Mouse (Mus musculus) stomach, embryonic 15.5 days (tissue): ENCODE results near the gene 1700029P11Rik. TPM values are rescaled to one million over a fixed set of nuclear protein-coding genes. Genes with fewer than 3 reads are reported as not detected.
A peak's percentile ranks its signal among the peaks of the same experiment; 100 is the strongest.
"Not testable (repeated sequence)": the region's sequence is repeated elsewhere in the genome, so short reads cannot be mapped to it uniquely, and the experiment has no call there.

Experiments used
- ATAC-seq: fragments of 200-750 bp; cut with Nextera tagmentation; 2 replicates; pipeline ENCODE4 v1.8.0; 2017; ENCODE audit warnings: low read depth, moderate number of reproducible peaks, moderate TSS enrichment; ENCODE audit not compliant: insufficient read depth, low FRiP score
- H3K27ac ChIP-seq: fragments of 300-500 bp; sonication (generic); 2 replicates; pipeline ENCODE4 v1.5.1; 2015; ENCODE audit warnings: mild to moderate bottlenecking, inconsistent platforms
- H3K27me3 ChIP-seq: fragments of 300-500 bp; sonication (generic); replicated peaks from 2 replicates; pipeline ENCODE4 v1.6.1; 2015; ENCODE audit warnings: inconsistent platforms
- H3K36me3 ChIP-seq: fragments of 300-500 bp; sonication (generic); 2 replicates; pipeline ENCODE4 v1.6.1; 2015; ENCODE audit warnings: inconsistent platforms
- H3K4me1 ChIP-seq: fragments of 300-500 bp; sonication (generic); 2 replicates; pipeline ENCODE4 v1.6.1; 2015; ENCODE audit warnings: inconsistent platforms
- H3K4me2 ChIP-seq: fragments of 300-500 bp; sonication (generic); 2 replicates; pipeline ENCODE4 v1.6.1; 2015; ENCODE audit warnings: mild to moderate bottlenecking, inconsistent platforms
- H3K4me3 ChIP-seq: fragments of 300-500 bp; sonication (generic); replicated peaks from 2 replicates; pipeline ENCODE4 v1.5.1; 2015; ENCODE audit warnings: inconsistent platforms
- H3K9ac ChIP-seq: fragments of 300-500 bp; sonication (generic); 2 replicates; pipeline ENCODE4 v1.6.1; 2015; ENCODE audit warnings: inconsistent platforms
- H3K9me3 ChIP-seq: fragments of 300-500 bp; sonication (generic); 2 replicates; pipeline ENCODE4 v1.6.1; 2016; ENCODE audit warnings: inconsistent platforms
- WGBS: fragments of 180-500 bp; shearing (Covaris S2); methylation state at CpG from one replicate; pipeline ENCODE4 v1.1.7; 2015; 5-methylcytosine and 5-hydroxymethylcytosine counted together
- polyA plus RNA-seq: library from polyadenylated mRNA; unstranded; fragments of >200 nt; fragmentation: Nextera tagmentation; extraction: Ambion mirVana; gene quantifications from 2 replicates; pipeline ENCODE4 v1.2.1, GENCODE M21; 2015

The 1700029P11Rik gene
- polyA plus RNA-seq, 1 experiment from 2014 or later: not detected

DNA sequence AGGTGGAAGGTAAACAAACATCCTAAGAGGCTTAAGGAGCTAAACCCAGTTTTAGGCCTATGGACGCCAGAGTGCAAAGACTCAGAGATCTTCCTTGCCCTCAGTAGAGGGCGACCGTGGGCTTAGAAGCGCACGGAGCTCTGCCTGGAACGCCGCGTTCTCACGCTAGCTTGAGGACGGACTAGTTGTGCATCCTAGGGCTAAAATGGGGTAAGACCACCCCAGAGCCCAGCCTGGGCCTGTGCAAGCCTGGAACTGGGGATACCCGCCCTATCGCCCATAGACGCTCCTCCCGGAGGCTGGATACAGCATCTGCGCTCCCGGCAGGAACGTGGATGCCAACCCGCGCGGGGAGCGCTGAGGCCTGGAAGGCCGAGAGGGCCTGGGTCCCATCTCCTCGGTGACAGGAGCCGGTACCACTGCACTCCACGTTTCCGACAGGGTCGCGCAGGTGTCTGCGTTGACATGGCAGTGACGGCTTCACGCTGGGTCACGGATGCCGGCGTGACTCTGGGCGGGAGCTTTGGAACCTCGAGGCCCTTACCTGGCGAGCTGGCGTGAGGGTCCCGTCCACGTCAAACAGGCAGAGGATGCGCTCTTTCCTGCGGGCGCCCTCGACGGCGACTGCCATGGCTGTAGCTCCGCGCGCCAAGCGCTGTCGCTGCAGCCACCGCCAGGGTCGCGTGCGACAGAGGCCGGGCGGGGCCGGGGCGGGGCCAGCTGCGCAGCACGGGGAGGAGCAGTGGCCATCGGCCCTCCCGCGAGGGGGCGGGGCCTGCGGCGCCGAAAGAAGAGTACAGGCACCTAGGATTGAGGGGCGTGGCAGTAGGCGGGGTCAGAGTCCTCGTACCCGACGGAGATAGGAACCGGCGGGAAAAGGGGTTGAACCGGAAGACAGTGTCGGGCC lies 19.9 kb upstream of the 1700029P11Rik start, which contains the start of gene Pmm1:
Gene Pmm1 (minus strand): TSS at position 760 of the 907 bp plus-strand sequence.
- WGBS: under 1% methylated on average over 77 of the region's 77 CpGs
- no peaks in the 10 kb centered on the region for H3K27me3 ChIP-seq

DNA sequence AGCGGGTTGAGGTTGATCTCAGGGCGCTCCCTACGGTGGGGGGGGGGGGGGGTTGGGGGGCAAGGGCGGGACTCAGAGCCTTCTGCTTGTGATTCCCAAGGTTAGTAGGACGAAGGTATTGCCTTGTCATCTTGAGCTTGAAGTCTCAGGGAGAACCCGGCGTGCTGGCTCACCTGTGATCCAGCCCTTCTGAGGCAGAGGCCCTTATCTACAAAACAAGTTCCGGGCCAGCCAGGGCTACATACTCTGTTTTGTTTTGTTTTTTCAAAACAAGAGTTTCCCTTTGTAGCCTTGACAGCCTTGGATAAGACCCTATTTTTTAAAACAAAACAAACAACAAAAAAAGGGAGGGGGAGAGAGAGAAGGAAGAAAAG lies 19.3 kb upstream of the 1700029P11Rik start:
- ATAC-seq: peak; percentile 54
- Histone ChIP-seq H3K9me3 (no peaks in the 10 kb centered on the region), H3K4me2 (peak overlapping the region; percentile 100), H3K4me3 (peak overlapping the region; percentile 79), H3K36me3 (no peaks in the 10 kb centered on the region), H3K4me1 (peaks cover 5% of the 10 kb centered on the region), H3K27ac (no peak overlapping the region), H3K27me3 (no peaks in the 10 kb centered on the region), H3K9ac (no peak overlapping the region)
- WGBS: 2% methylated on average over 7 of the region's 8 CpGs

More for the DNA sequence above, 19.9 kb upstream of the 1700029P11Rik start, which contains the start of gene Pmm1:
- H3K9ac ChIP-seq: peak within 1 kb of the TSS; percentile 68
- H3K27ac ChIP-seq: peak within 1 kb of the TSS; percentile 85
- peak within 1 kb of the TSS; percentile 79 for H3K4me3 ChIP-seq
- ATAC-seq: peak; percentile 97
- peaks cover 3% of the 10 kb centered on the region; the same call in 1 of the 2 replicates for H3K36me3 ChIP-seq
- peak within 1 kb of the TSS; percentile 100 for H3K4me2 ChIP-seq
- H3K4me1 ChIP-seq: peaks cover 5% of the 10 kb centered on the region
- no peaks in the 10 kb centered on the region for H3K9me3 ChIP-seq

DNA sequence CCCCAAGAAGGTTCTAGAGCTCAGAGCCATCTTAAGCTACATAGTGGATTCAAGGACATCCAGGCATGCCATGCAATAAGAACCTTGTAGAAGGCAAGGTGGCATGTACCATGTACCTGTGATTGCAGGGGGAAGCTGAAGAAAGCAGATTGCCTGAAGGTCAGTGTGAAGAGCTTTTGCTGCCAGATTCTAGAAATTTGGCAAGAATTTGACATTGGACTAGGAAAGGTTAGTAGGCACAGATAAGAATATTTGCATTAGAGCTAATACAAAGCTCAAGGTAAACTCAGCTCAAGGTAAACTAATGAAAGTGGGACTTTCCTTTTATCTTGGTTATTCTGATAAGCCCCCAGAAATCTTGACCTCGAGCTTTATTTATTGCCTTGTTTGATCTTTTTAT lies 16.1 kb upstream of the 1700029P11Rik start:
- H3K27ac ChIP-seq: no peak overlapping the region
- peaks cover 5% of the 10 kb centered on the region for H3K4me1 ChIP-seq
- H3K36me3 ChIP-seq: no peaks in the 10 kb centered on the region
- no peaks in the 10 kb centered on the region for H3K9me3 ChIP-seq
- H3K4me2 ChIP-seq: no peak overlapping the region
- H3K9ac ChIP-seq: no peak overlapping the region
- no peaks in the 10 kb centered on the region for H3K27me3 ChIP-seq
- no peak overlapping the region for H3K4me3 ChIP-seq
- WGBS: 48% methylated on average over 1 of the region's 1 CpGs
- no peak for ATAC-seq

DNA sequence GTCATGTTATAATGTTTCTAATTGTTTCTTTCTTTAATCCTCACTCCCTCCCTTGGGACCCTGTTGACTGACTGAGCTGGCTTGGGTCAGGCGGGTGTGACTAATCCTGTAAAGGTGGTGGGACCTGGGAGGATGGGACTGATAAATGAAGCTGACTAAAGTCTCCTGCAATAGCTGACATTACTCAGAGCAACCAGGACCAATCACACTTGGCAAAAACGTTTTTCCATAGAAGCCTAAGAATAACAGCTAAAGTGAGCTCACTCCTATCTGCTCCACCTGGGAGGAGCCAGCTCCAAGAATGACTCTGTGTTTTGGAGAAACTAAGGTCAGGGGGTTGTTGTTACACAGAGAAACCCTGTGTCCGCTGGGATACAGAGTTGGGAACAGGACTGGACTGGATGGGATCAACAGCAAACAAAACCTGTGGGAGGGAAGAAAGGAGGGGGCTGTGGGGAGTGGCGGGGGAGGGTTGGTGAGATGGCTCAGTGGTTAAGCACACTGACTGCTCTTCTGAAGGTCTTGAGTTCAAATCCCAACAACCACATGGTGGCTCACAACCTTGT lies 15.3 kb upstream of the 1700029P11Rik start:
- Histone ChIP-seq H3K27ac (no peak overlapping the region), H3K9ac (no peak overlapping the region), H3K4me3 (no peak overlapping the region), H3K4me2 (no peak overlapping the region), H3K27me3 (no peaks in the 10 kb centered on the region), H3K36me3 (no peaks in the 10 kb centered on the region), H3K9me3 (no peaks in the 10 kb centered on the region), H3K4me1 (peaks cover 5% of the 10 kb centered on the region)
- 60% methylated on average over 4 of the region's 4 CpGs for WGBS
- ATAC-seq: no peak

DNA sequence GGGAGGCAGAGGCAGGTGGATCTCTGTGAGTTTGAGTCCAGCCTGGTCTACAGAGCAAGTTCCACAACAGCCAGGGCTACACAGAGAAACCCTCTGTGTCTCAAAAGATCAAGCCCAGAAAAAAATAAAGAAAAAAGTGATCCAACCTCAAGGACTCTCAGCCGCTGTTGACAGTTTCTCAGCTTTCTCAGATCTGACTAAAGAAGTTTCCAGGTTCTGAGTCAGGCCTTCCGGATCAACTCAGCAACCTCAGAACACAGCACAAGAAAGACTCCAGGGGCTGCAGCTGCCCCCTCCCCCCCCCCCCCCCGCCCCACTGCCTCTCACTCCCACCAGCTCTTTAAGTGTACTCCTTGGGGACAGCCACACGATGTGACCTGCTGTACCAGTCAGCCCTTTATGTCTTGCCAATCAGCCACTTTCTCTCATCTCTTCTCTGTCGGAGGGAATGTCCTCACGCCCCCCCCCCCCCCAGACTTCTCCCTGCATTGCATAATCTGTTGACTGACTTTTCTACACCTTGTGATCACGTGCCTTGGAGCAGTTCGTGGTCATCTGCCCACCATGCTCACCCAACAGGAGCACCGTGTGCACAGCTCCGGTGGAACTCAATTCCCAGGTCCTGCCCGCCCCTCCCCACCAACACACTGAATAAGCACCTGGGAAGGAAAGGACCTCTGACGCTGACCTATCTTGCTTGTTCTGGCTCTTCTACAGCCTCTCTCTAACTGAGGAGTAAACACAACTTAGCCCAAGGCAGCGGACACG lies 14.1 kb upstream of the 1700029P11Rik start:
- Histone ChIP-seq H3K9ac (no peak overlapping the region), H3K27me3 (no peaks in the 10 kb centered on the region), H3K4me2 (no peak overlapping the region), H3K4me1 (no peaks in the 10 kb centered on the region), H3K36me3 (no peaks in the 10 kb centered on the region), H3K4me3 (no peak overlapping the region), H3K9me3 (no peaks in the 10 kb centered on the region), H3K27ac (no peak overlapping the region)
- ATAC-seq: no peak
- 76% methylated on average over 13 of the region's 14 CpGs for WGBS

DNA sequence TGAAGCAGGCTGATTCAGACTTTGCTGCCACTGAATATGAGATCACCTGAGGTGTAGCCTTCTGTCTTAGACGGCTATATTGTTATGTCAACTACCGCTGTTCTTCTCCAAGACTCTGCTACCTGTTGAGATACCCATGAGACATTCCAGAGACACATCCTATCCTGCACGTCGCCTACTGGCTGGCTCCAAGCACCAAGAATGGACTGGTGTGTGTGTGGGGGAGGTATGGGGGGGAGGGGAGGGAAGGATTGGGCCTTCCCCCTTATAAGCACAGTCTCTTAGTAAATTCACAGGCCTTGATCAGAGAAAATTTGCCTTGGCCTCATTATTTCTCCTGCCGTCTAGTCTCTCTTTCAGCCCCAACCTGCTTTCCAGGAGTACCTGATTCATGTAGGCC lies 12.5 kb upstream of the 1700029P11Rik start:
- Histone ChIP-seq H3K27ac (no peak overlapping the region), H3K27me3 (no peaks in the 10 kb centered on the region), H3K4me2 (no peak overlapping the region), H3K4me1 (no peaks in the 10 kb centered on the region), H3K4me3 (no peak overlapping the region), H3K36me3 (no peaks in the 10 kb centered on the region), H3K9me3 (no peaks in the 10 kb centered on the region), H3K9ac (no peak overlapping the region)
- WGBS: 89% methylated on average over 5 of the region's 5 CpGs
- ATAC-seq: no peak

DNA sequence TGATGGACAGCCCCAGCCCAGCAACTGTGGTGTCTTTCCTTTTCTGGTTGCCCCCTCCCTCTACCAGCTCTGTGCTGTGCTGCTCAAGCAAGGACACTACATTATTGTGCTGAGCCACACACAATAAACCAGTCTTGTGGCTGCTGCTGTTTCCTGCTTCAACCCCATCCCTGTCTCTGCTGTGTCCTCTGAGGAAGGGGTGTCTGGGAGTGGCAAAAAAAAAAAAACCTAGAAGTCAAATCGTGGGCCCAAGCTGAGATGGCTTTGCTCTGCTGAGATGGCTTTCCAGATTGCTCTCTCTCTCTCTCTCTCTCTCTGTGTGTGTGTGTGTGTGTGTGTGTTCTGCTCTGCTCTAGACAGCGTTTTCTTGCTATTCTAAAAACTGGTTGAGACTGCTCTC lies 11.9 kb upstream of the 1700029P11Rik start:
- Histone ChIP-seq H3K27me3 (no peaks in the 10 kb centered on the region), H3K4me2 (no peak overlapping the region), H3K9ac (no peak overlapping the region), H3K4me3 (no peak overlapping the region), H3K9me3 (no peaks in the 10 kb centered on the region), H3K36me3 (no peaks in the 10 kb centered on the region), H3K27ac (no peak overlapping the region), H3K4me1 (no peaks in the 10 kb centered on the region)
- ATAC-seq: no peak
- 51% methylated on average over 2 of the region's 2 CpGs for WGBS

DNA sequence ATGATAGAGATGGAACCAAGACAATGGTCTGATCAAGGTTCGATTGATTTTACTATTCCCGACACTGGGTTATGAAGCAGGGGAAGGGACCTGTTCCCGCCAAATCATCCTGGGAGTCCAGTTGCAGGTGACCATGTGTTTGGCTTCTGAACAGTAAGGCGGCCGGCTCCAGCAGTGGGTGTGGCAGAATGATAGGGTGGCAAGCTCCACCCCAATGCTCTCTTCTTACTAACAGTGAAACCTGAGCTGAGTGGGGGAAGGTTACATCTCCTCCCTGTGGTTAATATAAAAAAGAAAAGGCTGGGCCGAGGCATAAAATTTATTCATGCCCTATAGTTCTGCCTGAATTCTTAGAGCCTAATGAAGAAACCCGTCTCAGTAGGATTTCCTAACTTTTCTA lies 11.2 kb upstream of the 1700029P11Rik start:
- no peaks in the 10 kb centered on the region for H3K4me1 ChIP-seq
- peak; percentile 43; the same call in 1 of the 2 replicates for ATAC-seq
- no peak overlapping the region for H3K4me2 ChIP-seq
- H3K27ac ChIP-seq: no peak overlapping the region
- H3K36me3 ChIP-seq: no peaks in the 10 kb centered on the region
- H3K9ac ChIP-seq: no peak overlapping the region
- H3K9me3 ChIP-seq: no peaks in the 10 kb centered on the region
- no peaks in the 10 kb centered on the region for H3K27me3 ChIP-seq
- no peak overlapping the region for H3K4me3 ChIP-seq
- 52% methylated on average over 7 of the region's 7 CpGs for WGBS

DNA sequence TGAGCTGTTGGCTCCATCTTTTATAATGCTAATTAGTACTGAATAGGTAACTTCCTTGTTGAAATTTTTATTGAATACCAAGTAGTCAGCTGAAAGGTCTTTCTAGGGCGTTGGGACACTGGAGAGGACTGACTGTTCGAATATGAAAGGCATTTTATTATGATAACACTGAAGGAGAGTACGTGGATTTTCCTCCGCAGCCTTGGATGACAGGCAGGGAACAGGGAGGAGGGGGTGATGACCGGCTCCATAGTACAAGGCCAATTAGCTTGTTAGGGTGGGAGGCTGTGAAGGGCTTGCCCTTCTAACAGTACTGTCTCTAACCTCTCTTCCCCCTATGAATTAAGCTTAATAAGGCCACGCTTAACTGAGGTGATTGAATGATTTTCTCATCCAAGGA lies 10.7 kb upstream of the 1700029P11Rik start:
- H3K27ac ChIP-seq, ATAC-seq, H3K36me3 ChIP-seq, H3K27me3 ChIP-seq, H3K4me2 ChIP-seq, H3K9me3 ChIP-seq, H3K9ac ChIP-seq, H3K4me3 ChIP-seq, H3K4me1 ChIP-seq: not testable (repeated sequence)
- WGBS: 70% methylated on average over 6 of the region's 6 CpGs

DNA sequence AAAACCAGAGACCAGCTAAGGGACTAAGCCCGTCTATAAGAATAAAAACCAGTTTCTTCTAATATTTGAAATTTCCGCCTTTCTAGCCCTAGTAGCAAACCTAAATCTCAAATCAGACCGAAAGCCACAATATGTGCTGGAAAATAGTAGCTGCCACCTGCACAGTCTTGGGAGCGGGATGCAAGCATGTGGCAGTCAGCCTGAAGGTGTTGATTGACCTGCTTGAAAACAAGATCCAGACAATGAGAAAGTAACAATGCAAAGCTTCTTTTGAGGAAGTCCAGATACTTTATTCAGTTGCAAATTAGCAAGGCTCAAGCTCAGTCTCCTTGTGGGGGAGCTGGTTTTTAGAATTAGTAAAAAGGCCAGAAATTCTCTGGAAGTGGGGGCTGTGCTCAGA lies 9.8 kb upstream of the 1700029P11Rik start:
- not testable (repeated sequence) for H3K9ac ChIP-seq, H3K4me3 ChIP-seq, ATAC-seq, H3K27me3 ChIP-seq, H3K4me1 ChIP-seq, H3K27ac ChIP-seq, H3K9me3 ChIP-seq, H3K4me2 ChIP-seq, H3K36me3 ChIP-seq
- 89% methylated on average over 4 of the region's 4 CpGs for WGBS

DNA sequence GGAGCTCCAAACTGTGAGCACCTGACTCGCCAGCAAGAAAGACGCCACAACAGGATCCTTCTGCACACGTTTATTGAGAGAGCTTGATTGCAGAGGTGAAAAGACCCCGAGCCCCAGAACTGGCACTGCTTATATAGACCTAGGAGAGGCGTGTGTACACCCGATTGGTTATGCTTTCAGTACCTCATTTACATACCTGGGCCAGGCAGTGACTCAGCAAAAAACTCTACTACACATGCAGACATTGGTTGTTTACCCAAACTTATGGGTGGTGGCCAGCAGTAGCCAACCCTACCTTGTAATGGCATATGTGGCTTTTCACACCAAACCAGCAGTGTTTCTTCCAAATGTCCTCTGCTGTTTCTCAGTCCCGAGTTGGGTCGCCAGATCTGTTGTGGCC lies 5.2 kb upstream of the 1700029P11Rik start:
- not testable (repeated sequence) for H3K4me1 ChIP-seq, H3K9ac ChIP-seq, ATAC-seq, H3K27me3 ChIP-seq, H3K4me2 ChIP-seq, H3K36me3 ChIP-seq, H3K27ac ChIP-seq, H3K4me3 ChIP-seq, H3K9me3 ChIP-seq
- WGBS: 92% methylated on average over 8 of the region's 8 CpGs

DNA sequence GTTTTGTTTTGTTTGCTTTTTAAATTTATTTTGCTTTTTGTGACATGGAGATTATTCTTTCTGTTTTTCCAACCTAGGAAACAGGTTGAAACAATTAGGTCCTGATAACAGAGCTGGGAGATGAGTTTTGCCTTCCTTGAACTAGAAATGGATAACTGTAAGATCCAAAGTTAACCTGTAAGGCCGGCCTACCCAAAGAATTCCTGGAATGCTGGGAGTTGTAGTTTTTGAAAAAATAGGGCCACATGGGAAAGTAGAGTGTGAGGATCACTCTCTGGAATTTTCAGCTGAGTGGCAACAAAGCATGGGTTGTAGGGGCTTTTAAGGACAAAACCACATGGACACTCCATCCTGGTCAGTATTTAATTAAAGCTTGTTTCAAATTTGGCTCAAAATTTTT lies 1.8 kb downstream of the 1700029P11Rik start:
- Histone ChIP-seq H3K4me1 (no peaks in the 10 kb centered on the region), H3K27ac (no peak overlapping the region), H3K4me2 (no peak overlapping the region), H3K27me3 (no peaks in the 10 kb centered on the region), H3K9ac (no peak overlapping the region), H3K4me3 (no peak overlapping the region), H3K9me3 (no peaks in the 10 kb centered on the region), H3K36me3 (no peaks in the 10 kb centered on the region)
- WGBS: 52% methylated on average over 1 of the region's 1 CpGs
- no peak for ATAC-seq
